Mouse (Mus musculus): ENCODE results near the gene Map2k3. TPM values are rescaled to one million over a fixed set of nuclear protein-coding genes. Genes with fewer than 3 reads are reported as not detected.

The Map2k3 gene
- polyA plus RNA-seq, 1 experiment from 2014 or later, result 31.5 TPM

Other genes starting within 250 kb of the Map2k3 start
- 51.7 and 53.2 TPM in 2 replicates for gene Llgl1, start 232.3 kb upstream of the Map2k3 start, polyA plus RNA-seq (2015; fragmentation: Nextera tagmentation; extraction: Ambion mirVana)
- gene Flii, start 204.8 kb upstream of the Map2k3 start, polyA plus RNA-seq (2015; fragmentation: Nextera tagmentation; extraction: Ambion mirVana), result 72.7 and 77.5 TPM in 2 replicates
- gene Mief2, start 203.6 kb upstream of the Map2k3 start, polyA plus RNA-seq (2015; fragmentation: Nextera tagmentation; extraction: Ambion mirVana), result 24.7 and 27.0 TPM in 2 replicates
- 7.9 and 8.9 TPM in 2 replicates for gene Top3a, start 154.7 kb upstream of the Map2k3 start, polyA plus RNA-seq (2015; fragmentation: Nextera tagmentation; extraction: Ambion mirVana)
- 5.7 and 6.7 TPM in 2 replicates for gene Smcr8, start 154.5 kb upstream of the Map2k3 start, polyA plus RNA-seq (2015; fragmentation: Nextera tagmentation; extraction: Ambion mirVana)
- 10.0 TPM in 2 replicates for gene Shmt1, start 120.3 kb upstream of the Map2k3 start, polyA plus RNA-seq (2015; fragmentation: Nextera tagmentation; extraction: Ambion mirVana)
- 35.0 and 36.5 TPM in 2 replicates for gene Dhrs7b, start 101.4 kb upstream of the Map2k3 start, polyA plus RNA-seq (2015; fragmentation: Nextera tagmentation; extraction: Ambion mirVana)
- 58.6 and 58.8 TPM in 2 replicates for gene Tmem11, start 52.8 kb upstream of the Map2k3 start, polyA plus RNA-seq (2015; fragmentation: Nextera tagmentation; extraction: Ambion mirVana)
- gene Natd1, start 17.3 kb upstream of the Map2k3 start, polyA plus RNA-seq (2015; fragmentation: Nextera tagmentation; extraction: Ambion mirVana), result 30.8 and 32.9 TPM in 2 replicates
- 4.9 and 5.2 TPM in 2 replicates for gene Kcnj12, start 90.5 kb downstream of the Map2k3 start, polyA plus RNA-seq (2015; fragmentation: Nextera tagmentation; extraction: Ambion mirVana)
- 1.3 and 1.4 TPM in 2 replicates for gene Tnfrsf13b, start 194.7 kb downstream of the Map2k3 start, polyA plus RNA-seq (2015; fragmentation: Nextera tagmentation; extraction: Ambion mirVana)
- 367 and 410 TPM in 2 replicates for gene Usp22, start 243.0 kb downstream of the Map2k3 start, polyA plus RNA-seq (2015; fragmentation: Nextera tagmentation; extraction: Ambion mirVana)